Mouse (Mus musculus): ENCODE measurements at regions not wholly inside any gene's neighbourhood (a gene's known extent, or its start where the extent isn't known, plus 50 kb on each side); places are given as distances from the start of the nearest gene placed in this dataset.
"Not testable (repeated sequence)": the region's sequence is repeated elsewhere in the genome, so short reads cannot be mapped to it uniquely, and the experiment has no call there.

GRCm38 (mm10) chr12:114285082-114285481 is 741.4 kb downstream of the Adam6a start:
- Histone ChIP-seq H3K36me3 (replicated peaks; ENCODE audit: low read length) (no peaks in the 10 kb centered on the region), H3K4me1 (no peaks in the 10 kb centered on the region), H3K4me3 (replicated peaks) (no peak overlapping the region), H3K27me3 (replicated peaks) (no peaks in the 10 kb centered on the region), H3K9me3 (0 out of 2 replicates have a peak, but pooled peaks cover 4% of the 10 kb centered on the region)
- no peak for TF ChIP-seq GATA1 (IDR thresholded peaks at IDR 0.05; ENCODE audit: borderline replicate concordance, low read length)

GRCm38 (mm10) chr12:114287041-114287440 is 743.3 kb downstream of the Adam6a start:
- H3K4me1 ChIP-seq, result no peaks in the 10 kb centered on the region
- 0 out of 2 replicates have a peak, but pooled peaks cover 4% of the 10 kb centered on the region for H3K9me3 ChIP-seq
- no peak overlapping the region for H3K4me3 ChIP-seq (replicated peaks)
- no peaks in the 10 kb centered on the region for H3K36me3 ChIP-seq (replicated peaks; ENCODE audit: low read length)
- TF ChIP-seq FLI1 (IDR thresholded peaks at IDR 0.05; ENCODE audit: low read length) (no peak), GATA1 (IDR thresholded peaks at IDR 0.05; ENCODE audit: borderline replicate concordance, low read length) (no peak)
- H3K27me3 ChIP-seq (replicated peaks), result no peaks in the 10 kb centered on the region

GRCm38 (mm10) chr12:114291083-114291482 is 747.4 kb downstream of the Adam6a start:
- H3K9me3 ChIP-seq, result no peaks in the 10 kb centered on the region; the same call in 1 of the 2 replicates
- TF ChIP-seq GATA1 (IDR thresholded peaks at IDR 0.05; ENCODE audit: borderline replicate concordance, low read length) (no peak), FLI1 (IDR thresholded peaks at IDR 0.05; ENCODE audit: low read length) (no peak)
- H3K36me3 ChIP-seq (replicated peaks; ENCODE audit: low read length), result no peaks in the 10 kb centered on the region
- H3K4me3 ChIP-seq (replicated peaks), result no peak overlapping the region
- no peaks in the 10 kb centered on the region for H3K4me1 ChIP-seq
- no peaks in the 10 kb centered on the region for H3K27me3 ChIP-seq (replicated peaks)

- TF ChIP-seq GATA1 (IDR thresholded peaks at IDR 0.05; ENCODE audit: borderline replicate concordance, low read length), result no peak
- no peak for TF ChIP-seq FLI1 (IDR thresholded peaks at IDR 0.05; ENCODE audit: low read length)
- Histone ChIP-seq H3K9me3 (no peaks in the 10 kb centered on the region), H3K36me3 (replicated peaks; ENCODE audit: low read length) (no peaks in the 10 kb centered on the region), H3K4me3 (replicated peaks) (no peak overlapping the region), H3K27me3 (replicated peaks) (no peaks in the 10 kb centered on the region), H3K4me1 (no peaks in the 10 kb centered on the region)
Observed at GRCm38 (mm10) chr12:114299771-114300170, 756.1 kb downstream of the Adam6a start.

GRCm38 (mm10) chr12:114301728-114302127 is 758.0 kb downstream of the Adam6a start:
- Histone ChIP-seq H3K4me3 (replicated peaks) (no peak overlapping the region), H3K4me1 (no peaks in the 10 kb centered on the region), H3K36me3 (replicated peaks; ENCODE audit: low read length) (no peaks in the 10 kb centered on the region), H3K9me3 (no peaks in the 10 kb centered on the region), H3K27me3 (replicated peaks) (no peaks in the 10 kb centered on the region)
- no peak for TF ChIP-seq FLI1 (IDR thresholded peaks at IDR 0.05; ENCODE audit: low read length)
- TF ChIP-seq GATA1 (IDR thresholded peaks at IDR 0.05; ENCODE audit: borderline replicate concordance, low read length), result no peak

GRCm38 (mm10) chr12:114332552-114332951 is 788.8 kb downstream of the Adam6a start:
- Histone ChIP-seq H3K36me3 (replicated peaks; ENCODE audit: low read length) (no peaks in the 10 kb centered on the region), H3K4me1 (no peaks in the 10 kb centered on the region), H3K9me3 (no peaks in the 10 kb centered on the region), H3K27me3 (replicated peaks) (no peaks in the 10 kb centered on the region), H3K4me3 (replicated peaks) (no peak overlapping the region)
- TF ChIP-seq FLI1 (IDR thresholded peaks at IDR 0.05; ENCODE audit: low read length), result no peak
- no peak for TF ChIP-seq GATA1 (IDR thresholded peaks at IDR 0.05; ENCODE audit: borderline replicate concordance, low read length)

GRCm38 (mm10) chr12:114366276-114366675 is 822.6 kb downstream of the Adam6a start:
- H3K36me3 ChIP-seq (replicated peaks; ENCODE audit: low read length), result no peaks in the 10 kb centered on the region
- H3K27me3 ChIP-seq (replicated peaks), result no peaks in the 10 kb centered on the region
- no peak overlapping the region for H3K4me3 ChIP-seq (replicated peaks)
- TF ChIP-seq FLI1 (IDR thresholded peaks at IDR 0.05; ENCODE audit: low read length) (no peak), GATA1 (IDR thresholded peaks at IDR 0.05; ENCODE audit: borderline replicate concordance, low read length) (no peak)
- no peaks in the 10 kb centered on the region for H3K9me3 ChIP-seq
- H3K4me1 ChIP-seq, result no peaks in the 10 kb centered on the region

GRCm38 (mm10) chr12:114378696-114379350 is 835.1 kb downstream of the Adam6a start:
- not testable (repeated sequence) for H3K4me1 ChIP-seq; H3K36me3 ChIP-seq (replicated peaks; ENCODE audit: low read length); H3K9me3 ChIP-seq; H3K27me3 ChIP-seq (replicated peaks)
- H3K4me3 ChIP-seq (replicated peaks), result peak overlapping the region; percentile 92

GRCm38 (mm10) chr12:114391447-114391846 is 847.7 kb downstream of the Adam6a start:
- H3K9me3 ChIP-seq, result no peaks in the 10 kb centered on the region
- no peak for TF ChIP-seq GATA1 (IDR thresholded peaks at IDR 0.05; ENCODE audit: borderline replicate concordance, low read length)
- no peak for TF ChIP-seq FLI1 (IDR thresholded peaks at IDR 0.05; ENCODE audit: low read length)
- H3K4me1 ChIP-seq, result no peaks in the 10 kb centered on the region
- H3K27me3 ChIP-seq (replicated peaks), result no peaks in the 10 kb centered on the region
- no peaks in the 10 kb centered on the region for H3K36me3 ChIP-seq (replicated peaks; ENCODE audit: low read length)
- no peak overlapping the region for H3K4me3 ChIP-seq (replicated peaks)

GRCm38 (mm10) chr12:114406206-114406605 is 862.5 kb downstream of the Adam6a start:
- H3K4me1 ChIP-seq, result no peaks in the 10 kb centered on the region
- H3K9me3 ChIP-seq, result no peaks in the 10 kb centered on the region
- no peak overlapping the region for H3K4me3 ChIP-seq (replicated peaks)
- TF ChIP-seq GATA1 (IDR thresholded peaks at IDR 0.05; ENCODE audit: borderline replicate concordance, low read length), result no peak
- TF ChIP-seq FLI1 (IDR thresholded peaks at IDR 0.05; ENCODE audit: low read length), result no peak
- no peaks in the 10 kb centered on the region for H3K27me3 ChIP-seq (replicated peaks)
- no peaks in the 10 kb centered on the region for H3K36me3 ChIP-seq (replicated peaks; ENCODE audit: low read length)

- H3K4me3 ChIP-seq (replicated peaks), result no peak overlapping the region
- H3K36me3 ChIP-seq (replicated peaks; ENCODE audit: low read length), result no peaks in the 10 kb centered on the region
- no peaks in the 10 kb centered on the region for H3K9me3 ChIP-seq
- TF ChIP-seq GATA1 (IDR thresholded peaks at IDR 0.05; ENCODE audit: borderline replicate concordance, low read length), result no peak
- H3K4me1 ChIP-seq, result no peaks in the 10 kb centered on the region
- no peaks in the 10 kb centered on the region for H3K27me3 ChIP-seq (replicated peaks)
Observed at GRCm38 (mm10) chr12:114434529-114434928, 890.8 kb downstream of the Adam6a start.

Measured in megakaryocyte, embryonic 14.5 days (primary cell).